Mouse (Mus musculus) forebrain, embryonic 10.5 days (tissue): ENCODE results near the gene Gm28998. TPM values are rescaled to one million over a fixed set of nuclear protein-coding genes. Genes with fewer than 3 reads are reported as not detected.
"Not testable (repeated sequence)": the region's sequence is repeated elsewhere in the genome, so short reads cannot be mapped to it uniquely, and the experiment has no call there.

Experiments used
- DNase-seq: peaks from one replicate; pipeline ENCODE4 v3.0.0-alpha.2; 2017; ENCODE audit warnings: low spot score; ENCODE audit errors: extremely low spot score
- H3K27ac ChIP-seq: fragments of 300-500 bp; sonication (generic); 2 replicates; pipeline ENCODE4 v1.5.1; 2016; ENCODE audit warnings: mild to moderate bottlenecking
- H3K27me3 ChIP-seq: fragments of 300-500 bp; sonication (generic); 2 replicates; pipeline ENCODE4 v1.6.1; 2016; ENCODE audit warnings: mild to moderate bottlenecking; ENCODE audit not compliant: poor library complexity, severe bottlenecking
- H3K36me3 ChIP-seq: fragments of 300-500 bp; sonication (generic); replicated peaks from 2 replicates; pipeline ENCODE4 v1.6.1; 2016; ENCODE audit warnings: mild to moderate bottlenecking, moderate library complexity
- H3K4me1 ChIP-seq: fragments of 300-500 bp; sonication (generic); 2 replicates; pipeline ENCODE4 v1.6.1; 2016
- H3K4me3 ChIP-seq: fragments of 300-500 bp; sonication (generic); 2 replicates; pipeline ENCODE4 v1.5.1; 2016; ENCODE audit warnings: mild to moderate bottlenecking, moderate library complexity
- H3K9me3 ChIP-seq: fragments of 300-500 bp; sonication (generic); 2 replicates; pipeline ENCODE4 v1.6.1; 2016; ENCODE audit warnings: mild to moderate bottlenecking, moderate library complexity
- WGBS: fragments of 180-500 bp; shearing (Covaris S2); methylation state at CpG from one replicate; pipeline ENCODE4 v1.1.7; 2016; 5-methylcytosine and 5-hydroxymethylcytosine counted together
- polyA plus RNA-seq: library from polyadenylated mRNA; unstranded; fragments of >200 nt; fragmentation: Nextera tagmentation; extraction: Ambion mirVana; gene quantifications from 2 replicates; pipeline ENCODE4 v1.2.1, GENCODE M21; 2016

Gene Gm28998
- not detected in 2 replicates for polyA plus RNA-seq

DNA sequence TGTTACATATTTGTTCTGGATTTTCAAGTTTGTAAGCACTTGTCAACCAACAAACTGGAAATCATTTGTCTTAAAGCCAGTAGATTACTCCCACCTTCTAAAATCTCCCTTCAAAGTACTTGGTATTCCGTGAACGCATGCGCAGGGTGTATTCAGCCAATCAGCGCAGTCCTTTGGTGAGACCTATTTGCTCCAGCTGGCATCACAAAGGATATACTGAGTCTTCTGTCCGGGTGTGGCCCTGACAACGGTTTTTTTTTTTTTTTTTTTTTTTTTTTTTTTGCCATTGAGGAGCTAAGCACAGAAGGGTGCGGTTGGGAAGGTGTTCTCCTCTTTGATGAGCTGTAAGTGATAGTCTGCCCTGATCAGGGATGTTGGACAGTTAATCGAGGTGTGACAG is at the start of gene Gm28998:
TSS of gene Gm28998 (plus strand) at position 301 of the 400 bp plus-strand sequence.
- H3K27me3 ChIP-seq, H3K4me1 ChIP-seq, H3K9me3 ChIP-seq, DNase-seq, H3K36me3 ChIP-seq, H3K4me3 ChIP-seq, H3K27ac ChIP-seq: not testable (repeated sequence)
- no CpG with 5 or more reads among the region's 8 CpGs for WGBS

Other genes starting within 250 kb of the Gm28998 start
- not detected in 2 replicates for gene Gm21244, start 84.5 kb upstream of the Gm28998 start, polyA plus RNA-seq
- gene Gm21788, start 151.2 kb downstream of the Gm28998 start, polyA plus RNA-seq, result not detected in 2 replicates